Mouse (Mus musculus) frontal cortex, postnatal 25 days (tissue): ENCODE measurements at regions not wholly inside any gene's neighbourhood (a gene's known extent, or its start where the extent isn't known, plus 50 kb on each side); places are given as distances from the start of the nearest gene placed in this dataset.

ENCODE experiments used
- DNase-seq, 2 experiments: peaks; one replicate each; pipeline ENCODE4 v3.0.0; 2022; ENCODE audit warnings: low spot score in 2 of 2

- no peak for DNase-seq
These were observed 684.9 kb downstream of the Fat4 start for GRCm38 (mm10) chr3:39571444-39572237.

- DNase-seq, result no peak
These were observed 688.5 kb downstream of the Fat4 start for GRCm38 (mm10) chr3:39575200-39575599.

GRCm38 (mm10) chr3:39591312-39591711, 704.6 kb downstream of the Fat4 start:
- DNase-seq, result no peak

- DNase-seq, result no peak
These were observed 705.8 kb downstream of the Fat4 start for GRCm38 (mm10) chr3:39592349-39593117.

GRCm38 (mm10) chr3:39609937-39610336, 723.2 kb downstream of the Fat4 start:
- DNase-seq, result no peak

GRCm38 (mm10) chr3:39612408-39612807, 725.7 kb downstream of the Fat4 start:
- no peak for DNase-seq

GRCm38 (mm10) chr3:39637924-39638323, 751.2 kb downstream of the Fat4 start:
- no peak for DNase-seq

GRCm38 (mm10) chr3:39643194-39643593, 756.5 kb downstream of the Fat4 start:
- DNase-seq, result no peak

GRCm38 (mm10) chr3:39666817-39667216, 780.1 kb downstream of the Fat4 start:
- no peak for DNase-seq

GRCm38 (mm10) chr3:39669145-39669544, 782.4 kb downstream of the Fat4 start:
- no peak for DNase-seq

GRCm38 (mm10) chr3:39673997-39674396, 787.3 kb downstream of the Fat4 start:
- no peak for DNase-seq

- DNase-seq, result no peak
These were observed 788.2 kb downstream of the Fat4 start for GRCm38 (mm10) chr3:39674927-39675326.

- DNase-seq, result no peak
These were observed 818.9 kb downstream of the Fat4 start for GRCm38 (mm10) chr3:39705610-39706009.

- DNase-seq, result no peak
These were observed 818.0 kb upstream of the Intu start for GRCm38 (mm10) chr3:39712795-39713709.

GRCm38 (mm10) chr3:39714056-39714592, 817.0 kb upstream of the Intu start:
- DNase-seq, result no peak

- peak; percentile 3 to 5 for DNase-seq
These were observed 812.0 kb upstream of the Intu start for GRCm38 (mm10) chr3:39718946-39719545.

GRCm38 (mm10) chr3:39725755-39726154, 805.3 kb upstream of the Intu start:
- no peak for DNase-seq

GRCm38 (mm10) chr3:39736639-39737038, 794.4 kb upstream of the Intu start:
- DNase-seq, result no peak

GRCm38 (mm10) chr3:39745947-39746346, 785.1 kb upstream of the Intu start:
- DNase-seq, result peak in 1 of 2 experiments; percentile 8

GRCm38 (mm10) chr3:39768981-39769568, 762.0 kb upstream of the Intu start:
- DNase-seq, result no peak
